Mouse (Mus musculus): ENCODE results near the gene Marco. TPM values are rescaled to one million over a fixed set of nuclear protein-coding genes. Genes with fewer than 3 reads are reported as not detected.

The Marco gene
- polyA plus RNA-seq, 3 experiments from 2014 or later = 0.29 TPM; not detected in 2

DNA sequence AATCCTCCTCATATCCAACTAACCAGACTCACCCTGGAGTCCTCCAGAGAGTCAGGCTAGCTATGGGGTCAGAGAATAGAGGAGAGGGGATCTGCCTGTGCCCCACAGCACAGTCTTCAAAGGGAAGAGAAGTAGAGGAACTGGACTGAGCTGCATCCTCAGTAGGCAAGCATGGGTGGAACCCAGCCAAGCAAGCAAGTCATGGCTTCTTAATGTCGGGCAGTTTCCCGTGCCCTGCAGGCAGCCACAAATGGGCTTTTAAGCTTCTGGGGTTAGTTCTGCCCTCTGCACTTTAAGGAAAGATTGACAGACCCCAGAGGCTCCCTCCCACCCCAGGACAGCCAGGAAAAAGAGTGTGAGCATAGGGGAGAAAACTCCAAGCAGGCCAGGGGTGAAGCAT is 63.2 kb downstream of the Marco start:
- no peak for ATAC-seq

DNA sequence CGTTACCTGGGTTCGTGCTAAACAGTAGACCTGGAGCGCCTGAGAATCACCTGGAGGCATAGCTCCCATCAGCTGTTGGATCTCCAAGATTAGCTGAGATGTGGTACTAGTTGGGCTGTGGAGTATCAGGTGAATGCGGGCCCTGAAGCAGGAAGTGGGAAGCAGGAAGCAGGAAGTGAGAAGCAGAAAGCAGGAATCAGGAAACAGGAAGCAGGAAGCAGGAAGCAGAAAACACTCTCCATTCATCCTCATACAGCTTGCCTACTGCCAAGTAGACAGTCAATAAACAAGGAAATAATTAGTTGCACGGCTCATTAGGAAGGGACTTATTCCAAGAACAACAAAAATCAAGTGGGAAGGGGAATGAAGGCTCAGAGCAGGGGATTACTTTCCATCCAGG is 69.2 kb downstream of the Marco start:
- ATAC-seq = no peak

DNA sequence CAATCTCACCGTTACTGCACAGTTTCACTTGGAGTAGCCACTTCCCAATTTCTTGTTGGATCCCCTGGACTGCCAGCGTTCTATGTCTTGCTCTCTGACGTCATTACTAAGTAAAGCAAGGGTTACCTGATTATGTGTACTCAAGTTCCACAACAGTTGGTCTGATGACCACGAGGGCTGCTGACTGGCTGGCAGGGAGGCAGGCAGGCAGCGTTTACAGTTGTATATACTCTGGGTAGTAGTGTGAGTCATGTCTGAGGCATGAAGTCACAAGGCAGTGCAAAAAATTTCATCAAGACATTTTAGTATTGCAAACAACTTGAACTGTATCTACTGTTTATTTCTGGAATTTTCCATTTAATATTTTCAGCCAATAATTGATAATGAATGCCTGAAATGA is 74.7 kb downstream of the Marco start:
- ATAC-seq = no peak

DNA sequence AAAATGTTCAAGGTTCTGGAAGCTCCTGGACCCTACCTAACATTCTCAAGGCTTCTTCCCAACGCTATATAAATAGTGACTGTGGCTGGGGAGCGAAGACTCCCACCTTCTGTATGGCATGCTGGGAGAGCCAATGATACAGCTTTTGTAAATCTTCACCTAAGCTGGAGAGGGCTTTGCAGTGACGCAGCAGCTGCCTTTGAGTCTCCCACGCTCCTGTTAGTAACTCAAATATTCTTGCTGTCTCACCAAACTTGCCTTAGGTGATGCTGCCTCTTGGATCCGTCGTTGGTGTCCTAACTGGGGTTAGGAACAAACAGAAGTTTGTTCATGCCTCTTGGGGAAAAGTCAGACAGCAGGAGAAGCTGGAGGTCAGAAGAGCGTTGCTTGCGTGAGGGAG is 79.2 kb downstream of the Marco start:
- ATAC-seq = no peak

Other genes with a start within 250 kb of the Marco start
- 1 to 10 TPM in 1 of 3 experiments, not detected in 2; 1.5 TPM for gene Steap3, start 232.3 kb downstream of the Marco start, polyA plus RNA-seq (2017; shearing (Covaris generic))
- gene C1ql2, start 164.4 kb downstream of the Marco start, polyA plus RNA-seq (2017; shearing (Covaris generic)) = not detected
- not detected for gene En1, start 97.4 kb upstream of the Marco start, polyA plus RNA-seq (2017; shearing (Covaris generic))